Mouse (Mus musculus): ENCODE results near the gene Dll4. TPM values are rescaled to one million over a fixed set of nuclear protein-coding genes. Genes with fewer than 3 reads are reported as not detected.

Dll4 gene
- polyA plus RNA-seq, 1 experiment from 2014 or later, result 7.7 TPM

DNA sequence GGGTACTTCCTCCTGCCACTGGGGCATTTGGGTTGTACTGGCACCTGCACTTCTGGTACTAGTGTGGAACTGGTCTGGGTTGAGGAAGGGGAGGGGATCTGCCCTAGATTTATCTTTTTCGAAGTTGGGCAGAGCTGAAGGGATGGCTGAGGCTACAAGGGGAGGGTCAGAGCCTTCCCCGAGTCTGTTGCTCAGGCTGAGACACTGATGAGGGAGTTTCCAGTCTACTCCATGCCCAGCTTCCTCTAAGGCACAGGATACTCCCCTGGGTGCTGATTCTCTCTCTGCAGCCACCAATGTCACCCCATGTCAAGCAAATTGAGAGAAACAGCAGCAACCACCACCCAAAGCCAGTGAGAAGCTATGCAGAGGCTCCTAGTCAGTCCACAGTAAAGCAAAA is 10.4 kb downstream of the Dll4 start:
- 62% methylated on average over 2 of the region's 2 CpGs for WGBS
- H3K9ac ChIP-seq, result no peak overlapping the region
- no peak overlapping the region for H3K4me3 ChIP-seq
- peaks cover 3% of the 10 kb centered on the region; the same call in 1 of the 2 replicates for H3K36me3 ChIP-seq
- H3K9me3 ChIP-seq, result no peaks in the 10 kb centered on the region
- H3K4me2 ChIP-seq, result peak overlapping the region; percentile 20; the same call in 1 of the 2 replicates
- H3K4me1 ChIP-seq, result peaks cover 16% of the 10 kb centered on the region
- ATAC-seq (ENCODE audit: extremely low read depth, insufficient number of reproducible peaks, low FRiP score, low TSS enrichment), result no peak
- peaks cover 24% of the 10 kb centered on the region for H3K27me3 ChIP-seq (replicated peaks)
- H3K27ac ChIP-seq (replicated peaks), result peak overlapping the region; percentile 72

DNA sequence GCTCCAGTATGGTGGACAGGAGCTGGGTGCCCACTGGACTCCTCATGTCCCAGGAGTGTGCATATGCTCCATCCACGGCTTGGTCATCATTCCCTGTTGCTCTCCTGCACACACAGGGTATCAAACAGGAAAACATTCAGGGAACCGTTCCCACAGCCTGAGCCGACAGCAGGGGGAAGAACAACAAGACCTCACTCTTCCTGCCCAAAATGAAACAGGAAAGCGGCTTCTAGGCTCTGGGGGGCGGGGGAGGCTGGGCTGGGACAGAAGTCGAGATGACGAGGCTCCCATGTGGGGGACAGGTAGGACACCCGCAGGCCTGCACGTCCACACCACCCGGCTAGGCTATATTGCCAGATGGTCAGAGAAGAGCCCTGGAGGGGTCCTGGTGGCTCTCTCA is 10.9 kb downstream of the Dll4 start:
- ATAC-seq (ENCODE audit: extremely low read depth, insufficient number of reproducible peaks, low FRiP score, low TSS enrichment), result no peak
- Histone ChIP-seq H3K36me3 (peaks cover 3% of the 10 kb centered on the region; the same call in 1 of the 2 replicates), H3K9ac (no peak overlapping the region), H3K27me3 (replicated peaks) (peaks cover 20% of the 10 kb centered on the region), H3K4me1 (peaks cover 16% of the 10 kb centered on the region), H3K9me3 (no peaks in the 10 kb centered on the region), H3K4me2 (peak overlapping the region; percentile 2; the same call in 1 of the 2 replicates), H3K27ac (replicated peaks) (peak overlapping the region; percentile 72), H3K4me3 (no peak overlapping the region)
- WGBS, result 58% methylated on average over 10 of the region's 10 CpGs

DNA sequence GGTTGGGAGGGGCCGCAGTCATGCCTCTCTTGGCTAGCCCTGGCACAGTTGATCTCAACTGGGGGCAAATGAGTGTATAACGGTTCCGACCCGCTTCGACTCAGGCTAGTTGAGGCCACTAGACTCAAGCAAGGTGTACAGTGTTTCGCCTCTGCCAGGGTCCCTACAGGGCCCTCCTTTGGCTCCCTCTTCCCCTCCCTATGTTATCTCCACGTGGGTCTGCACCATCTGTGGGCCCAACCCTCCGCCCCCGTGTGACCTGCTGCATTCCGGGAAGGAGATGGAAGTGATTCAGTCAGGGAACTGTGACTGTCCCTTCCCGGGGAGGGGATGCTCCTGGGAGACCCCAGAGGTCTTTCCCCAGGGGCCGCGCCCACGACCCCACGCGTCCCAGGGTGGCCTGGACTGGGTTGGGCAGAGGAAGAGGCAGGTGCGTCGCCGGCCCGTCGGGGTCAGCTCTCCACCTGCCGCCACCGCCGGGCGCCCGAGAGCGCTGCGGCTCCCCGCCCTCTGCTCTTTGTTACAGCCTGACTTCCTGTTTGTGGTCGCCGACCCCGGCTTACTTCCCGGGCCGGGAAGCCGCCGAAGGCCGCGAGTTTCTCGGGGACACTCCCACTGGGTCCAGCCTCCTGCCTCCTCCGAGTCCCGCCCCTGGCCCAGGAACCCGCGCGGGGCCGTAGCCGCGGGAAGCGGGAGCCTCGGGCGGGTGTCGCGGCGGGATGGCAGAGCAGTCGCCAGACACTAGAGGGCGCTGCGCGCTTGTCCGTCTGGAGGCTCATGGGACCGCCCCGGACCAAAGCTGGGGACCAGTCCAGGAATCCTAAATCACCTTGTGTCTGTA is 12.1 kb downstream of the Dll4 start:
- peaks cover 16% of the 10 kb centered on the region for H3K4me1 ChIP-seq
- peaks cover 3% of the 10 kb centered on the region; the same call in 1 of the 2 replicates for H3K36me3 ChIP-seq
- peak overlapping the region; percentile 72 for H3K27ac ChIP-seq (replicated peaks)
- H3K27me3 ChIP-seq (replicated peaks), result peaks cover 8% of the 10 kb centered on the region
- peak overlapping the region; percentile 66 for H3K4me3 ChIP-seq
- 7% methylated on average over 60 of the region's 60 CpGs for WGBS
- peak overlapping the region; percentile 78 for H3K4me2 ChIP-seq
- peak; percentile 51; the same call in 1 of the 2 replicates for ATAC-seq (ENCODE audit: extremely low read depth, insufficient number of reproducible peaks, low FRiP score, low TSS enrichment)
- no peaks in the 10 kb centered on the region for H3K9me3 ChIP-seq
- H3K9ac ChIP-seq, result peak overlapping the region; percentile 84

DNA sequence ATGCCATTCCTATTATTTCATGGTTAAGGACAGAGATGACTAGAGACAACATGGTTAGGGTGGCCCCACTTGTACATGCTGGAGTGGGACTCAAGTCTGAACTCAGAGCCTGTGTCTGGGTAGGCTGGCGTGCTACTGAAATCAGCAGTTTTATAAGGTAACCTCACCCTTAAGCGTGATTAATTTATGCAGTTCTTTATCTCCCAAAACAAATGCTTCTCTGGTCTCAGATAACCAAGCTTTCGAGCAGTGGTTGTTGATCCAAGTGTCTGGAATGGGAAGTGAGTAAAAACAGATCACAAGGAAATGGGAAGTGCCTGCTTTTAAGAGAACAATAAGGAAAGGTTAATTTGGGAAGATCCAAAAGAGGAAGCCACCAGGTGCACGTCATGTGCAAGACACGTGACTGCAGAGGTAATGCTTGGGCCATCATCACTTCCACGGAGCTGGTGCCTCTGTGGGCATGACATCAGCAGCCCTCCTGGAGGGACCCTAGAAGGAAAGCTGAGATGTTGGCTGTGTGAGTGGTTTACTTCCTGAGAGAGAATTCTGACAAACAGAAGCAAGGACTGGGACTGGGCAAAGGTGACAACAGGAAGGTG is 19.1 kb downstream of the Dll4 start:
- 0 out of 2 replicates have a peak overlapping the region, but pooled peaks have one; percentile 15 for H3K27ac ChIP-seq (replicated peaks)
- no peaks in the 10 kb centered on the region for H3K36me3 ChIP-seq
- peaks cover 9% of the 10 kb centered on the region for H3K27me3 ChIP-seq (replicated peaks)
- no peaks in the 10 kb centered on the region for H3K4me1 ChIP-seq
- no peak overlapping the region for H3K4me3 ChIP-seq
- WGBS, result 23% methylated on average over 6 of the region's 6 CpGs
- H3K9me3 ChIP-seq, result no peaks in the 10 kb centered on the region
- no peak overlapping the region for H3K4me2 ChIP-seq
- no peak overlapping the region for H3K9ac ChIP-seq
- ATAC-seq (ENCODE audit: extremely low read depth, insufficient number of reproducible peaks, low FRiP score, low TSS enrichment), result no peak

DNA sequence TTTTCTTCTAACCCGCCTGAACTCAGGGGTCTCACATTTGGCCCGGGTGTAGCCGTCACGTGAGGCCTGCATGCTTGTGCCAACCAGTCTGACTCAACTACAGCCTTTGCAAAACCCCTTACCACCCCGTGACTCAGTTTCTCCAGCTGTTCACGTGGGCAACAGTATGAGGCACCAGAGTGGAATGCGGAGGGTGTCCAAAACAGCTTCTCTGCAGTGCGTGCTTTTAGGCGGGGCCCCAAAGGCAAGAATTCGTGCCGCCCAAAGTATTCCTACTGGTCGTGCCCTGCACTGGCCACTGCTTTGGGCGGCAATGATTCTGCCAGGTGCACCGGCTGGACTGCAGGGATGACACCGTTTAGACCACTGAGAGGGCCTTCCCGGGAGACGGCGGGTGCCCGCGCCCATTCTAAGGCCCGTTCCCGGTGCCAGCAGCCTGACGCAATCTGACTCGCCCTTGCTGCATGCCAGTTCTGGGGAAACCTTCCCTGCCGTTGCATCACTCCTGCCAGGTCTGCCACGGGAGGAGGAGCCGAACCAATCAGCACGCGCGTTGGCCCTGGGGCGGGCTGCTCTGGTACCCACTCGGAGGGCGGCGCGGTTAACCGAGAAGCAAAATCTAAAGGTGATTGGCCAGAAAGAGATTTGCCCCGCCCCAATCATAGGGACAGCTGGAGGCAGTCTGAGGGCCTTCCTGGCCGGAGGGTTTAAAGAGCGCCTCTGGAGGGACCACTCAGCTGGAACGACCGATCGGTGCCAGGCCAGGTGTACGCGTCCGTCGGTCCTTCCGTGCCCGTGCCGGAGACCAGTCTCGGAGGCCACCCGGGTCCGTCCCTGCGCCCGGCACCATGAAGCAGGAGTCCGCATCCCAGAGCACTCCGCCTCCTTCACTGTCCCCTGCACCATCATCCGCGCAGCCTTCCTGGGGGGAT is 25.2 kb downstream of the Dll4 start, which contains the start of gene Chac1:
TSS of gene Chac1 (plus strand) at position 675 of the 932 bp plus-strand sequence.
- Histone ChIP-seq H3K36me3 (no peaks in the 10 kb centered on the region), H3K9me3 (no peaks in the 10 kb centered on the region), H3K4me3 (peak within 1 kb of the TSS; percentile 60), H3K27ac (replicated peaks) (no peak within 1 kb of the TSS), H3K9ac (peak within 1 kb of the TSS; percentile 71), H3K27me3 (replicated peaks) (peaks cover 52% of the 10 kb centered on the region), H3K4me2 (peak within 1 kb of the TSS; percentile 95), H3K4me1 (peaks cover 11% of the 10 kb centered on the region)
- ATAC-seq (ENCODE audit: extremely low read depth, insufficient number of reproducible peaks, low FRiP score, low TSS enrichment), result peak; percentile 65; the same call in 1 of the 2 replicates
- WGBS, result 4% methylated on average over 58 of the region's 58 CpGs

DNA sequence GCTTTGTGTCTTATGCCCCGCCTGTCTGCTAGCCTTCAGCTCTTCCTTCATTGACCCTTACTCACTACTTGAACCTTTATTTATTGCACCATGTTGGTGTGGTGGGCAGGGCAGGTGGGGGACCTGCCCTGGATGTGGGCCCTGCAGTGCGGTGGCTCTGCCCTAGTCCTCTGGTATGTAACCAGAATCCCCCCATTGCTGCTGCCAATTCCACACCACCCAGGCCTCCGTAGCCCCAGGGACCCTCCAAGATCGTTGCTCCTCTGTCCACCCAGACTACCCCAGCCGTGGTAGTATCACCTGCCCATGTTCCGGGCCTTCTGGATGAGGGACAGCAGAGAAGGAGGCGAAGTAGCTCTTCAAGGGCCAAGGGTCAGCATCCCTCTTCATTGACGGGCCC is 28.1 kb downstream of the Dll4 start:
- Histone ChIP-seq H3K9me3 (no peaks in the 10 kb centered on the region), H3K36me3 (no peaks in the 10 kb centered on the region), H3K27ac (replicated peaks) (no peak overlapping the region), H3K9ac (no peak overlapping the region), H3K4me3 (no peak overlapping the region), H3K27me3 (replicated peaks) (peaks cover 44% of the 10 kb centered on the region), H3K4me2 (no peak overlapping the region), H3K4me1 (peaks cover 11% of the 10 kb centered on the region)
- no peak for ATAC-seq (ENCODE audit: extremely low read depth, insufficient number of reproducible peaks, low FRiP score, low TSS enrichment)
- WGBS, result 74% methylated on average over 8 of the region's 8 CpGs

DNA sequence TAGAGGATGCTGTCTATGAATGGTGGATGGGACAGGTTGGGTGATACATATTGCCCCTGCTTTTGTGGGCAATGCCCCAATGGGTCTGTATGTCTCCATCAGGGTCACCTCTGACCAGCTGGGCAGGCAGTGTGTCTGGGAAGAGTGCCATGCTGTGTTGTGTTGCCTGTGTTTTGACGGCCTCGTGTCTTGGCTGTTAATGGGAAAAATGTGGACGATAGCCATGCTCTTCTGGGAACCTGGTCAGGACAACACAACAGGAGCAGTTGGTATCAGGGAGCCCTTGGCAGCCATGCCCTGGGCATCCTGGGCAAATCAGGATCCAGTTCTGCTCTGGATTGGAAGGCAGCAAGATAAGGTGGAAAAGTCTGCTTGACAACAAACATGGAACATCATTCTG is 29.5 kb downstream of the Dll4 start:
- 0 out of 2 replicates have a peak, but pooled peaks have one; percentile 11 for ATAC-seq (ENCODE audit: extremely low read depth, insufficient number of reproducible peaks, low FRiP score, low TSS enrichment)
- WGBS, result 76% methylated on average over 3 of the region's 3 CpGs

DNA sequence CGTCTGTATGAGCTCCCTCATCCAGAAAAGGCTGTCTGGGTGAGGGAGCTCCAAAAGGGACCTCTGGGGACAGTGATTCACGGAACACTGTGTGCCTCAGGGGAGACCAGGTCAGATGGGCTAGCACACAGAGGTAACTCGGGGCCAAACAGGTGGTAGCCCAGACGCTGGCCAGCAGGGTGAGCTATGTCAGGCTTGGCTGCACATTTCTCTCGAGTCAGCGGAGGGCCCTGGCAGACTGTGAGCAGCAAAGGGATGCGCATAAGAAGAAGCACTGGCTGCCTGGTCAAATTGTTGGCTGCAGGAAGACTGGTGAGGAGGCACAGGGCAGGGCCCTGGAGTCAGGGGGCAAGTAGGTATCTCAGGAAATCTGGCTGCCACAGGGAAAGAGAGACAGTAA is 30.1 kb downstream of the Dll4 start:
- 31% methylated on average over 7 of the region's 7 CpGs for whole genome bisulfite sequencing
- Histone ChIP-seq H3K27me3 (replicated peaks) (peaks cover 32% of the 10 kb centered on the region), H3K9ac (no peak overlapping the region), H3K27ac (replicated peaks) (no peak overlapping the region), H3K4me1 (peaks cover 8% of the 10 kb centered on the region), H3K4me2 (no peak overlapping the region), H3K36me3 (no peaks in the 10 kb centered on the region), H3K4me3 (no peak overlapping the region), H3K9me3 (peaks cover 1% of the 10 kb centered on the region; the same call in 1 of the 2 replicates)
- ATAC-seq (ENCODE audit: extremely low read depth, insufficient number of reproducible peaks, low FRiP score, low TSS enrichment), result no peak

More for the DNA sequence above, 29.5 kb downstream of the Dll4 start:
- Histone ChIP-seq H3K4me1 (peaks cover 11% of the 10 kb centered on the region), H3K36me3 (no peaks in the 10 kb centered on the region), H3K9ac (no peak overlapping the region), H3K27ac (replicated peaks) (no peak overlapping the region), H3K9me3 (no peaks in the 10 kb centered on the region), H3K4me2 (no peak overlapping the region), H3K4me3 (no peak overlapping the region), H3K27me3 (replicated peaks) (peaks cover 38% of the 10 kb centered on the region)

DNA sequence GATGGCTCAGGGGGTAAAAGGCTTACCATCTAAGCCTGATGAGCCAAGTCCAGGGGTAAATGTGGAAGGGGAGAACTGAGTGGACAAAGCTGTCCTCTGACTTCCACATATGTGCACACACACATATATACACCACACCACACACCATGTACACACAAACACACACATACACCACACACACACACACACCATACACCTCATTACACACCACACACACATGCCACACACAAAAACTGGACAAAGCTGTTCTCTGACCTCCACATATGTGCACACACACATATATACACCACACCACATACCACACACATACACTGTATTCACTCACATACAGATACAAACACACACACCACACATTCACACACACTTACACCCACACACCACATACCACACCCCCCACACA is 30.7 kb downstream of the Dll4 start:
- Histone ChIP-seq H3K4me3 (no peak overlapping the region), H3K9ac (no peak overlapping the region), H3K4me1 (peaks cover 3% of the 10 kb centered on the region), H3K36me3 (no peaks in the 10 kb centered on the region), H3K9me3 (peaks cover 8% of the 10 kb centered on the region; the same call in 1 of the 2 replicates), H3K27ac (replicated peaks) (no peak overlapping the region), H3K4me2 (no peak overlapping the region), H3K27me3 (replicated peaks) (peaks cover 26% of the 10 kb centered on the region)
- no peak for ATAC-seq (ENCODE audit: extremely low read depth, insufficient number of reproducible peaks, low FRiP score, low TSS enrichment)

DNA sequence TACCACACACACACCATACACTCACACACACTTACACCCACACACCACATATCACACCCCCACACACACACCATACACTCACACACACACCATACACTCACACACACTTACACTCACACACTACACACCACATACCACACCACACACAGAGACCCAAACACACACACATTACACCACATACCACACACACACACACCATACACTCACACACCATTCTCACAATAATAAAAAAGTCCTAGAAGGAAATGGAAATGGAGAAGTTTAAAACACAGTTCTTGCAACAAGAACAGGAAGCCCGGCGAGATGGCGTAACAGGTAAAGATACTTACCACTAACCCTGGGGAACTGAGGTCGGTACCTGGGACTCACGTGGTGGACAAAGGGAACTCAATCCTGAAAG is 31.2 kb downstream of the Dll4 start:
- H3K9me3 ChIP-seq, result peaks cover 13% of the 10 kb centered on the region
- H3K4me1 ChIP-seq, result no peaks in the 10 kb centered on the region
- ATAC-seq (ENCODE audit: extremely low read depth, insufficient number of reproducible peaks, low FRiP score, low TSS enrichment), result no peak
- 87% methylated on average over 5 of the region's 5 CpGs for WGBS
- H3K36me3 ChIP-seq, result 0 out of 2 replicates have a peak, but pooled peaks cover 3% of the 10 kb centered on the region
- no peak overlapping the region for H3K4me2 ChIP-seq
- no peak overlapping the region for H3K4me3 ChIP-seq
- no peak overlapping the region for H3K27ac ChIP-seq (replicated peaks)
- peaks cover 21% of the 10 kb centered on the region for H3K27me3 ChIP-seq (replicated peaks)
- H3K9ac ChIP-seq, result no peak overlapping the region
